Mouse (Mus musculus): Measurements from ENCODE around the gene Gmcl1. TPM values are rescaled to one million over a fixed set of nuclear protein-coding genes. Genes with fewer than 3 reads are reported as not detected.
A peak's percentile ranks its signal among the peaks of the same experiment; 100 is the strongest.

Gmcl1 gene
- total and polyA plus RNA-seq, 3 experiments, result 16.6 to 19.3 (median 16.9) TPM

- DNase-seq, result no peak
Observed at GRCm38 (mm10) chr6:86660161-86660877, 72.9 kb downstream of the Gmcl1 start.

GRCm38 (mm10) chr6:86658501-86658900 is 74.7 kb downstream of the Gmcl1 start:
- DNase-seq, result no peak

GRCm38 (mm10) chr6:86654270-86654916 is 78.8 kb downstream of the Gmcl1 start:
- DNase-seq, result no peak

GRCm38 (mm10) chr6:86653026-86653425 is 80.2 kb downstream of the Gmcl1 start:
- no peak for DNase-seq

GRCm38 (mm10) chr6:86646143-86646542 is 87.0 kb downstream of the Gmcl1 start:
- no peak for DNase-seq

GRCm38 (mm10) chr6:86645551-86645950 is 87.6 kb downstream of the Gmcl1 start:
- DNase-seq, result peak; percentile 47

GRCm38 (mm10) chr6:86644775-86645400 is 88.3 kb downstream of the Gmcl1 start:
- DNase-seq, result no peak

Other genes with a start within 250 kb of the Gmcl1 start
- gene Pcbp1, start 207.1 kb downstream of the Gmcl1 start, total RNA-seq (2021), result 100 to 1,000 TPM; 320 to 331 TPM
- 379 and 483 TPM in 2 replicates for gene Pcbp1, start 207.1 kb downstream of the Gmcl1 start, polyA plus RNA-seq (2012; rRNA removed)
- not detected for gene Asprv1, start 105.2 kb downstream of the Gmcl1 start, total RNA-seq (2021)
- gene Asprv1, start 105.2 kb downstream of the Gmcl1 start, polyA plus RNA-seq (2012; rRNA removed), result 0.06 and 0.10 TPM in 2 replicates
- 1 to 10 TPM; 8.0 to 8.9 TPM for gene Mxd1, start 64.2 kb downstream of the Gmcl1 start, total RNA-seq (2021)
- 5.3 and 6.9 TPM in 2 replicates for gene Mxd1, start 64.2 kb downstream of the Gmcl1 start, polyA plus RNA-seq (2012; rRNA removed)
- gene Snrnp27, start 48.9 kb downstream of the Gmcl1 start, total RNA-seq (2021), result 10 to 100 TPM; 60.0 to 62.5 TPM
- 3.7 and 6.8 TPM in 2 replicates for gene Snrnp27, start 48.9 kb downstream of the Gmcl1 start, polyA plus RNA-seq (2012; rRNA removed)
- 10 to 100 TPM; 69.6 to 78.0 TPM for gene Anxa4, start 60.2 kb upstream of the Gmcl1 start, total RNA-seq (2021)
- 16.7 TPM in 2 replicates for gene Anxa4, start 60.2 kb upstream of the Gmcl1 start, polyA plus RNA-seq (2012; rRNA removed)
- gene Aak1, start 116.1 kb upstream of the Gmcl1 start, total RNA-seq (2021), result 100 to 1,000 TPM in 1 of 2 experiments, 10 to 100 TPM in 1; 97.0 to 100 TPM
- gene Aak1, start 116.1 kb upstream of the Gmcl1 start, polyA plus RNA-seq (2012; rRNA removed), result 23.0 and 30.3 TPM in 2 replicates

All from adrenal gland, adult 2 months (tissue).